Mouse (Mus musculus): ENCODE measurements around the gene Pkp1.

GRCm38 (mm10) chr1:135857137-135857775 is 61.8 kb downstream of the Pkp1 start:
- TF ChIP-seq POLR2A (IDR thresholded peaks at IDR 0.05; ENCODE audit: borderline replicate concordance, extremely low read depth, low read depth, low read length) (no peak), CTCF (IDR thresholded peaks at IDR 0.05; ENCODE audit: insufficient read depth, low read length) (no peak)
